Mouse (Mus musculus) stomach, postnatal 0 days (tissue): ENCODE results near the gene 1700003E16Rik.

Source experiments
- CTCF ChIP-seq: IDR thresholded peaks from 2 replicates; pipeline ENCODE4 v1.5.1; 2016; ENCODE audit warnings: antibody characterized with exemption, low read depth, mild to moderate bottlenecking, moderate library complexity
- EP300 ChIP-seq: optimal IDR thresholded peaks from 2 replicates; pipeline ENCODE3; 2016; ENCODE audit warnings: antibody characterized with exemption

DNA sequence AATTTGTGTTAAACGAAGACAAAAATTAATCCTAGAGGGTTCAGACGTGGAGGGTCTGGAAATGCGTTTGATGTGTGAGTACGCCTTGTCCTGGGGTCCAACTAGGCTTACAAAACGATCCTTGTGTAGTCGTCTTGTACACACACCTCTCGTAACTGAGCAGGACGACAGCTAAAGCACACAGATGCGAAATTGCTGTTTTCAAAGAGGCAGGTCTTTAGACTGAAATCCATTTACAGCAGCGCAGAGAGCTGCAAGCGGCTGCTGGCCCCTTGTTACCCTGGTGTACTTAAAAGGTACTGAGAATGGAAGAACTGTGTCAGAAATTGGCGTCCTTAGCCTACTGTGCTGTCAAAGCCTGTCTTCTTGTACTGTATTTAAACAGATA, 10.0 kb downstream of the 1700003E16Rik start:
- TF ChIP-seq CTCF = no peak
- TF ChIP-seq EP300 = no peak
